Mouse (Mus musculus) embryonic facial prominence, embryonic 15.5 days (tissue): ENCODE measurements at regions not wholly inside any gene's neighbourhood (a gene's known extent, or its start where the extent isn't known, plus 50 kb on each side); places are given as distances from the start of the nearest gene placed in this dataset.

Experiments used
- ATAC-seq: fragments of 200-750 bp; cut with Nextera tagmentation; 2 replicates; pipeline ENCODE4 v1.8.0; 2017; ENCODE audit warnings: low read depth, moderate TSS enrichment; ENCODE audit not compliant: insufficient number of reproducible peaks, low FRiP score, low TSS enrichment
- H3K27ac ChIP-seq: fragments of 300-500 bp; sonication (generic); replicated peaks from 2 replicates; pipeline ENCODE4 v1.5.1; 2015; ENCODE audit warnings: mild to moderate bottlenecking, inconsistent platforms
- H3K27me3 ChIP-seq: fragments of 300-500 bp; sonication (generic); 2 replicates; pipeline ENCODE4 v1.6.1; 2015; ENCODE audit warnings: inconsistent platforms
- H3K36me3 ChIP-seq: fragments of 300-500 bp; sonication (generic); 2 replicates; pipeline ENCODE4 v1.6.1; 2015; ENCODE audit warnings: mild to moderate bottlenecking, inconsistent platforms
- H3K4me1 ChIP-seq: fragments of 300-500 bp; sonication (generic); 2 replicates; pipeline ENCODE4 v1.6.1; 2015; ENCODE audit warnings: inconsistent platforms
- H3K4me2 ChIP-seq: fragments of 300-500 bp; sonication (generic); replicated peaks from 2 replicates; pipeline ENCODE4 v1.6.1; 2015; ENCODE audit warnings: mild to moderate bottlenecking, inconsistent platforms
- H3K4me3 ChIP-seq: fragments of 300-500 bp; sonication (generic); replicated peaks from 2 replicates; pipeline ENCODE4 v1.5.1; 2015; ENCODE audit warnings: mild to moderate bottlenecking, inconsistent platforms
- H3K9ac ChIP-seq: fragments of 300-500 bp; sonication (generic); 2 replicates; pipeline ENCODE4 v1.6.1; 2015; ENCODE audit warnings: inconsistent platforms
- H3K9me3 ChIP-seq: fragments of 300-500 bp; sonication (generic); replicated peaks from 2 replicates; pipeline ENCODE4 v1.6.1; 2016; ENCODE audit warnings: inconsistent platforms
- WGBS: fragments of 180-500 bp; shearing (Covaris S2); methylation state at CpG from one replicate; pipeline ENCODE4 v1.1.7; 2015; 5-methylcytosine and 5-hydroxymethylcytosine counted together

DNA sequence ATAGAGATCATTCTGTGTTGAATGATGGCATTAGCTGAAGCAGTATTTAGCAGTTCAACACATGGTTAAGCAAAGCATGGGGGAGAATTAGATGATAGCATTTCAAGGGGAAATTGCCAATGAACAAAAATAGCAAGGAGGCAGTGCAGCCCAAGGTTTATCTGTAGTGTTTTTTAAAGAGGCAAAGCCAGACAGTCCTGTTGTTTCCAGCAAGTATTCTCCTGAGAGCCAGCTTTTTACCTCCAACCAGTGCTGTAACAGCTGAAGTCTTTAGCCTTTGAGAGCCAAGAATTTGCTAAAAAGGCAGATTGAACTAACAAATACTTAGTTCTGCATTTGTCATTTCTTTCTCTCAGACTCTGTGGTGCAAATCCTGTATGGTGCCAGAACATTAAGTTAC is 305.1 kb upstream of the Arx start:
- no peak overlapping the region for H3K4me2 ChIP-seq
- no peaks in the 10 kb centered on the region for H3K36me3 ChIP-seq
- no peak overlapping the region for H3K9ac ChIP-seq
- no peak overlapping the region for H3K4me3 ChIP-seq
- H3K27me3 ChIP-seq, result no peaks in the 10 kb centered on the region
- H3K27ac ChIP-seq, result no peak overlapping the region
- no peak for ATAC-seq
- H3K9me3 ChIP-seq, result no peaks in the 10 kb centered on the region
- H3K4me1 ChIP-seq, result no peaks in the 10 kb centered on the region

- H3K9ac ChIP-seq, result no peak overlapping the region
- no peaks in the 10 kb centered on the region for H3K9me3 ChIP-seq
- no peaks in the 10 kb centered on the region for H3K36me3 ChIP-seq
- H3K27ac ChIP-seq, result no peak overlapping the region
- 37% methylated on average over 9 of the region's 9 CpGs for WGBS
- no peak overlapping the region for H3K4me2 ChIP-seq
- ATAC-seq, result no peak
- no peaks in the 10 kb centered on the region for H3K4me1 ChIP-seq
- H3K27me3 ChIP-seq, result no peaks in the 10 kb centered on the region
- H3K4me3 ChIP-seq, result no peak overlapping the region
Observed at GRCm38 (mm10) chrX:93002236-93002976, 283.8 kb upstream of the Arx start.

- Histone ChIP-seq H3K9me3 (no peaks in the 10 kb centered on the region), H3K27me3 (no peaks in the 10 kb centered on the region), H3K4me3 (no peak overlapping the region), H3K4me2 (no peak overlapping the region), H3K4me1 (no peaks in the 10 kb centered on the region), H3K36me3 (no peaks in the 10 kb centered on the region), H3K9ac (no peak overlapping the region), H3K27ac (no peak overlapping the region)
- 71% methylated on average over 2 of the region's 2 CpGs for WGBS
- ATAC-seq, result no peak
Observed at GRCm38 (mm10) chrX:93006681-93007080, 279.6 kb upstream of the Arx start.

- Histone ChIP-seq H3K9me3 (no peaks in the 10 kb centered on the region), H3K4me3 (no peak overlapping the region), H3K4me1 (no peaks in the 10 kb centered on the region), H3K36me3 (no peaks in the 10 kb centered on the region), H3K27me3 (no peaks in the 10 kb centered on the region), H3K27ac (no peak overlapping the region), H3K9ac (no peak overlapping the region), H3K4me2 (no peak overlapping the region)
- ATAC-seq, result no peak
- WGBS, result 42% methylated on average over 2 of the region's 2 CpGs
Observed at GRCm38 (mm10) chrX:93011578-93011977, 274.7 kb upstream of the Arx start.

DNA sequence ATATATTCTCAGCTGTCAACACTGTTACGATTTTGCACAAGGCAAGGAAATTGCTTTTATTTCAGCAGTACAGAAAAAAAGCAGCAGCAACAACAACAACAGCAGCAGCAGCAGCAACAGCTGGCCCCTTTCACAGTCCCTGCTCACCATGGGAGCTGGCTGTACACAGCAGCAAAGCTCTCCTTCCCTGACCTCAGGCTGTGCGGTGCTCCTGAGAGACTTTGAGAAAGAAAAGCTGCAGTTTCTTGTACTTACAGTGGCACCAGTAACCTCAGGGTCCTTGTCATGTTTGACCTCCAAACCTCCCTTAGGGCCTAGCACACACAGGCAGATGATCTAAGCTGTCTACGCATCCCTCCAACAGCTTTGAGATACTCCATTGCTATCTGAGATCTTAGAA is 269.9 kb upstream of the Arx start:
- H3K9me3 ChIP-seq, result no peaks in the 10 kb centered on the region
- ATAC-seq, result no peak
- H3K4me2 ChIP-seq, result no peak overlapping the region
- H3K27ac ChIP-seq, result no peak overlapping the region
- H3K4me1 ChIP-seq, result no peaks in the 10 kb centered on the region
- H3K9ac ChIP-seq, result no peak overlapping the region
- H3K4me3 ChIP-seq, result no peak overlapping the region
- H3K36me3 ChIP-seq, result no peaks in the 10 kb centered on the region
- 60% methylated on average over 3 of the region's 3 CpGs for WGBS
- no peaks in the 10 kb centered on the region for H3K27me3 ChIP-seq

- Histone ChIP-seq H3K36me3 (no peaks in the 10 kb centered on the region), H3K4me3 (no peak overlapping the region), H3K27me3 (no peaks in the 10 kb centered on the region), H3K4me2 (no peak overlapping the region), H3K27ac (no peak overlapping the region), H3K9ac (no peak overlapping the region), H3K4me1 (no peaks in the 10 kb centered on the region), H3K9me3 (no peaks in the 10 kb centered on the region)
- 61% methylated on average over 1 of the region's 1 CpGs for WGBS
- no peak for ATAC-seq
Observed at GRCm38 (mm10) chrX:93041096-93041495, 245.1 kb upstream of the Arx start.

DNA sequence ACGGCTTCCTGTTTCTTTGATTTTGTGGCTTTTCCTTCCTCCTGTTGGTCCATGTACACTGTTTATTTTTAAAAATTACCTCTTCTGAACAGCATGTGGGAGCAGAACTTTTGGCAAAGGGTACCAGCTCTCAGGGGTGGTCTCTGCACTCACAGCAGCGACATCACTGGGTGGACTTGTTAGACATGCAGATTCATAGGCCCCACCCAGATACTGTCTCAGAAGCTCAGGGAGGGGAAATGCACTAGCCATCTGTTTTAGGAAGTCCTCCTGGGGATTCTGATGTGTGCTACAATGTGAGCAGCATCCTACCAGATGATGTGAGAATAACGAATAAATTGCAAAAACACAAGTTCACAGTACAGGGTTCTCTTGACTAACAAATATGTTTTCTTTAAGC is 243.5 kb upstream of the Arx start:
- no peak overlapping the region for H3K4me3 ChIP-seq
- WGBS, result 53% methylated on average over 3 of the region's 3 CpGs
- H3K9me3 ChIP-seq, result no peaks in the 10 kb centered on the region
- H3K9ac ChIP-seq, result no peak overlapping the region
- no peak for ATAC-seq
- H3K4me1 ChIP-seq, result no peaks in the 10 kb centered on the region
- H3K27me3 ChIP-seq, result no peaks in the 10 kb centered on the region
- no peak overlapping the region for H3K27ac ChIP-seq
- no peak overlapping the region for H3K4me2 ChIP-seq
- H3K36me3 ChIP-seq, result no peaks in the 10 kb centered on the region

DNA sequence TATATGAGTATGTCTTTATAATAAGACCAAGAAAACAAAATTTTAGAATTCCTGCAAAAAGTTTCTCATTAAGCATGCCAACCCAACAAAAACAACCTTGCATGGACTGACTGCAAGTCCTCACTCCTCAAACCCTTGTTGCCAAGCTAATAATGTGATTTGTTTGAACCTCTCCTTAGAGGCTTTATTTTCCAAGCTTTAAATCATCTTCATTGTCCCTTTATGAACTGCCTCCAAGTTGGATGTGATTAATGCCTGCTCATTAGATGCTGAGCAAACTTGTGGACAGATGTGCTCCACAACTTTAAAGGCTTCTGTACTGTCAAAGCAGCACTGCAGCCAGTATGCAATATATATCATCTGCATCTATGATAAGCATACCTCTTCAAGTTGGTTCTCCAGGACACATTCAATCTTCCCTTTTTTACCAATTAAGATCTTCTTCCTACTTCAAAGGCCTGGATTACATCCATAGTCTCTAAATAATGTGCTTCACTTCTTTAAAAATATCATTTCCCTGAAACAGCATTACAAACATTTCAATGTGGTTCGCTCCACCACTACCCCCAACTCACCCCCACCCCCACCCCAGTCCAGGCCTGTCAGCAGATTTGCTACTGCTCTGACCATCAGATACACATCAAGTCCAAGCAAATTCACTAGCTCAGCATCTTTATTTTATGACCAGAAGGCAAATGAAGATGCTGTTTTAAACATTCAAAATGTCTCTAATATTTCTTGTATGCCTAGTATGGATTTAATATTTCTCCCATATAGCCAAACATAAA is 237.1 kb upstream of the Arx start:
- Histone ChIP-seq H3K36me3 (no peaks in the 10 kb centered on the region), H3K27ac (no peak overlapping the region), H3K27me3 (no peaks in the 10 kb centered on the region), H3K4me3 (no peak overlapping the region), H3K4me1 (no peaks in the 10 kb centered on the region), H3K9ac (no peak overlapping the region), H3K9me3 (no peaks in the 10 kb centered on the region), H3K4me2 (no peak overlapping the region)
- WGBS, result 71% methylated on average over 1 of the region's 1 CpGs
- no peak for ATAC-seq

GRCm38 (mm10) chrX:93049755-93050143 is 236.5 kb upstream of the Arx start:
- no peaks in the 10 kb centered on the region for H3K36me3 ChIP-seq
- no peaks in the 10 kb centered on the region for H3K4me1 ChIP-seq
- 75% methylated on average over 3 of the region's 3 CpGs for WGBS
- ATAC-seq, result no peak
- no peak overlapping the region for H3K4me2 ChIP-seq
- H3K4me3 ChIP-seq, result no peak overlapping the region
- H3K27ac ChIP-seq, result no peak overlapping the region
- no peak overlapping the region for H3K9ac ChIP-seq
- no peaks in the 10 kb centered on the region for H3K9me3 ChIP-seq
- no peaks in the 10 kb centered on the region for H3K27me3 ChIP-seq

DNA sequence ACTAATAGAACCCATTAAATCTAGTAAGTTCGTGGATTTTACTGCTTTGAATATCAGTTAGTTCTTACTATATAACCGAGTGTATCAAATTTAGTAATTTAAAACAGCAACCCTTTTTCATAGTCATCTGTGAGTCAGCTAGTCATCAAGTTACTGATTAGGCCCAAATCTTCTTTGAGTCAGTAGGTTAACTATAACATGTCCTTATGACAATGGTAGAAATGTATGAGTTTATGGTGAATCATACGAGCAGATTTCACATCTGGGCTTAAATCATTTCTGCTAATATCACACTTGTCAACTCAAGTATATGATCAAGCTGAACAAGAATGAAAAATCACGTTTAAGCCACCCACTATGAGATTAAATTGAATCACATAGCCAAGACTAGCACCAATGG is 226.7 kb upstream of the Arx start:
- ATAC-seq, result no peak
- no peaks in the 10 kb centered on the region for H3K4me1 ChIP-seq
- no peak overlapping the region for H3K27ac ChIP-seq

DNA sequence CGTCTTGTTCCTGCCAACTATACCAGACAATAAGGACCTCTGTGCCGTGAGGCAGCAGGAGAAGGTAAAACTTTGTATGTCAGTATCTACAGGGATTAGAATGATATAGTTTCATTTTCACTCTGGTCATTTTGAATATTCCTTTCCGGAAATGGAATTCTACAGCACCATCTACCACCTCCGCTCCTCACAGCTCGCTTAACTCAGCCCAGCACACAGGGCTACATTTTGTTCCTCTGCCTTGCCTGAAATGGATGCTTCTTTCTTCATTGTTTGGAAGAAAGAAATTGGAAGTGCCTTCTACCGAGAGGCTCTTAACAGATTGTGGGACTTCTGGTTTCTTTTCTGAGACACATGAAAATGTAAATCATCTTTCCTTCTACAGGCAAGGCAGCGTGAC is 217.4 kb upstream of the Arx start:
- no peak overlapping the region for H3K4me2 ChIP-seq
- H3K27me3 ChIP-seq, result no peaks in the 10 kb centered on the region
- no peak overlapping the region for H3K9ac ChIP-seq
- H3K36me3 ChIP-seq, result no peaks in the 10 kb centered on the region
- H3K27ac ChIP-seq, result no peak overlapping the region
- no peak overlapping the region for H3K4me3 ChIP-seq
- no peaks in the 10 kb centered on the region for H3K4me1 ChIP-seq
- ATAC-seq, result no peak
- no peaks in the 10 kb centered on the region for H3K9me3 ChIP-seq
- WGBS, result 59% methylated on average over 7 of the region's 7 CpGs

More for the DNA sequence above, 226.7 kb upstream of the Arx start:
- no peak overlapping the region for H3K4me3 ChIP-seq
- H3K9me3 ChIP-seq, result no peaks in the 10 kb centered on the region
- H3K4me2 ChIP-seq, result no peak overlapping the region
- H3K36me3 ChIP-seq, result no peaks in the 10 kb centered on the region
- no peaks in the 10 kb centered on the region for H3K27me3 ChIP-seq
- 73% methylated on average over 4 of the region's 4 CpGs for WGBS
- H3K9ac ChIP-seq, result no peak overlapping the region
